Mouse (Mus musculus) C2C12 (cell line): ENCODE results near the gene Mcoln3.

Source experiments
- CEBPB ChIP-seq: IDR thresholded peaks from one replicate; pipeline ENCODE4 v1.6.1; 2011; ENCODE audit warnings: low read depth, mild to moderate bottlenecking, control low read depth, moderate library complexity
- CTCF ChIP-seq: IDR thresholded peaks from one replicate; pipeline ENCODE4 v1.5.1; 2011; ENCODE audit not compliant: control insufficient read depth, insufficient read depth, insufficient read length
- MAX ChIP-seq: IDR thresholded peaks from one replicate; pipeline ENCODE4 v1.6.1; 2011; ENCODE audit warnings: mild to moderate bottlenecking, control low read depth
- MYOD1 ChIP-seq: IDR thresholded peaks from one replicate; pipeline ENCODE4 v1.6.1; 2011; ENCODE audit warnings: low read depth; ENCODE audit not compliant: control insufficient read depth, insufficient read length
- MYOG ChIP-seq: IDR thresholded peaks from one replicate; pipeline ENCODE4 v1.6.1; 2011; ENCODE audit not compliant: control insufficient read depth, insufficient read length; ENCODE audit errors: extremely low read depth
- USF1 ChIP-seq: IDR thresholded peaks from one replicate; pipeline ENCODE4 v1.6.1; 2011; ENCODE audit warnings: low read depth, mild to moderate bottlenecking, control low read depth, moderate library complexity

DNA sequence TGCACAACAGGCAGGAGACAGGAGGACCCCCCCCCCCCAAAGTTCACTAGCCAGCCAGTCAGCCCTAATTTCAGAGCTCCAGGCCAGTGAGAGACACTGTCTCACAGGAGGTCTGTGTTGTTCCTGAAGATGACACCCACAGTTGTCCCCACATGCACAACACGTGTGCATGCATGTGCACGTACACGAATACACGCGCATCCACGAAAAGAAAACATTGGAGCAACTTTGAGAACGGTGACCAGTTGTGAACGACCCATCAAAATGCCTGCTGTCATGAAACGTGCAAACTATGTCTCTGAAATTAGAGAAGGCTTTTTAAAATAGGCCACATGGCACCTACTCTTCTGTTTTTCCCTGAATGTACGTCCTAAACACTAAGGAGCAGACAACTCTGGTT, 34.1 kb downstream of the Mcoln3 start:
- TF ChIP-seq CTCF (no peak), USF1 (no peak), MYOD1 (no peak), MAX (no peak), CEBPB (no peak), MYOG (no peak)
